22 mouse cellular contexts compared by ENCODE assay signal in the genomic region with DNA sequence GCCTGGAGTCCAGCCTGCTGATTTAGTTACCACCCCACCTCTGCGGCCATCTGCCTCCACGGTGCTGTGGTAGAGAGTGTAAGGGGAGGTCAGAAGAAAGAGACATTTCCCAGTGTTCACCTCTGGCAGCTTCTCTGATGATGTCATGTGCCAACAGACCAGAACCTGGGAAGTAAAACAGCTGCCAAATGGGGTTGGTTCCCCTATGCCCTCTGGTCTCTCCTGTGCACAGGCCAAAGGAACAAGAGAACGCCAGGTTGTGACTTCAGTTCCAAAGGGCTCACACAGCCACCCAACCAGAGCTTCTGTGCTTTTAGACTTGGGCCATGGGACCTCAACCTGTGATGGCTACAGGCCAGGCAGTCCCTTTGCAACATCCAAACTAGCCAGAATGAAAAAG. TPM values are rescaled to one million over a fixed set of nuclear protein-coding genes. Genes with fewer than 3 reads are reported as not detected.
DNase-seq lines count a peak whose midpoint lies in the region; ATAC-seq lines count a peak whose summit lies in the region.
"Had no signal": no experiment of that assay in that cellular context is flagged by ENCODE, and none has a peak within 500 bp of the region (broad histone marks: within the 10 kb centered on the region; RNA-seq: fewer than 3 reads in every experiment).

No protein-coding gene starts in this region.

- WGBS in kidney, embryonic 15.5 days = 66% methylated on average over 3 of the region's 3 CpGs
- 90% methylated on average over 3 of the region's 3 CpGs for WGBS in midbrain, embryonic 10.5 days
- 90% methylated on average over 3 of the region's 3 CpGs for WGBS in midbrain, embryonic 16.5 days

- H3K4me3 ChIP-seq in kidney, embryonic 15.5 days (replicated peaks) = no peak overlapping the region
- no peak overlapping the region for H3K4me3 ChIP-seq in midbrain, embryonic 10.5 days
- no peak overlapping the region for H3K4me3 ChIP-seq in midbrain, embryonic 16.5 days (ENCODE audit: low read depth, low read length)
- H3K4me3 ChIP-seq: limb, embryonic 13.5 days; liver, embryonic 15.5 days; stomach, embryonic 15.5 days had no signal

- H3K4me2 ChIP-seq in kidney, embryonic 15.5 days = no peak overlapping the region
- no peak overlapping the region for H3K4me2 ChIP-seq in midbrain, embryonic 16.5 days (ENCODE audit: low read length)
- H3K4me2 ChIP-seq: heart, embryonic 11.5 days; limb, embryonic 13.5 days; liver, embryonic 15.5 days; stomach, embryonic 15.5 days had no signal

- DNase-seq in kidney, adult 11 months = peak; percentile 89
- no peak for DNase-seq in midbrain, embryonic 10.5 days (ENCODE audit: low spot score)
- DNase-seq in kidney, postnatal 14 days = peak; percentile 72
- no peak for DNase-seq in embryo, embryonic 10.5 days (ENCODE audit: low spot score)
- DNase-seq in cerebellum, adult 11 months = no peak
- DNase-seq: adrenal gland, adult 8-10 months; cerebellum, adult 11-12 months; embryo, embryonic 11 days; right cerebral cortex, adult 18-20 months; right cerebral cortex, postnatal 4 days; thymus, postnatal 25 days had no signal

- no peak overlapping the region for H3K9ac ChIP-seq in kidney, embryonic 15.5 days
- no peak overlapping the region for H3K9ac ChIP-seq in midbrain, embryonic 16.5 days (ENCODE audit: low read depth, low read length)
- H3K9ac ChIP-seq: limb, embryonic 13.5 days; liver, embryonic 15.5 days; stomach, embryonic 15.5 days had no signal

- H3K9me3 ChIP-seq in kidney, embryonic 15.5 days (replicated peaks) = no peaks in the 10 kb centered on the region
- no peaks in the 10 kb centered on the region for H3K9me3 ChIP-seq in midbrain, embryonic 10.5 days (replicated peaks)
- H3K9me3 ChIP-seq in midbrain, embryonic 16.5 days (replicated peaks; ENCODE audit: control insufficient read depth, low read length, poor library complexity, severe bottlenecking) = no peaks in the 10 kb centered on the region
- H3K9me3 ChIP-seq: limb, embryonic 13.5 days; liver, embryonic 15.5 days; stomach, embryonic 15.5 days had no signal

- ATAC-seq in kidney, embryonic 15.5 days (replicated peaks; ENCODE audit: low FRiP score) = no peak
- ATAC-seq in midbrain, embryonic 16.5 days = no peak
- ATAC-seq: activated CD4-positive, CD25-positive, alpha-beta regulatory T cell, adult 4 months; forebrain, embryonic 14.5 days; hindbrain, embryonic 16.5 days; intestine, postnatal 0 days had no signal

- H3K4me1 ChIP-seq in kidney, embryonic 15.5 days = peaks cover 35% of the 10 kb centered on the region
- peaks cover 48% of the 10 kb centered on the region for H3K4me1 ChIP-seq in midbrain, embryonic 10.5 days
- peaks cover 7% of the 10 kb centered on the region for H3K4me1 ChIP-seq in midbrain, embryonic 16.5 days (ENCODE audit: control insufficient read depth, insufficient read depth, low read length)

- no peaks in the 10 kb centered on the region for H3K36me3 ChIP-seq in kidney, embryonic 15.5 days
- no peaks in the 10 kb centered on the region for H3K36me3 ChIP-seq in midbrain, embryonic 10.5 days
- H3K36me3 ChIP-seq in midbrain, embryonic 16.5 days (ENCODE audit: control insufficient read depth, insufficient read depth, low read length) = no peaks in the 10 kb centered on the region
- H3K36me3 ChIP-seq: limb, embryonic 13.5 days; liver, embryonic 15.5 days; stomach, embryonic 15.5 days had no signal

- no peak overlapping the region for H3K27ac ChIP-seq in kidney, embryonic 15.5 days
- H3K27ac ChIP-seq in midbrain, embryonic 10.5 days (replicated peaks) = peak overlapping the region; percentile 82
- no peak overlapping the region for H3K27ac ChIP-seq in midbrain, embryonic 16.5 days (ENCODE audit: low read length)
- H3K27ac ChIP-seq: limb, embryonic 13.5 days; liver, embryonic 15.5 days; macrophage; stomach, embryonic 15.5 days had no signal

- H3K27me3 ChIP-seq in kidney, embryonic 15.5 days = no peaks in the 10 kb centered on the region
- no peaks in the 10 kb centered on the region for H3K27me3 ChIP-seq in midbrain, embryonic 10.5 days (ENCODE audit: low read depth, poor library complexity, severe bottlenecking)
- H3K27me3 ChIP-seq in midbrain, embryonic 16.5 days (ENCODE audit: control insufficient read depth, insufficient read depth, low read depth, low read length) = no peaks in the 10 kb centered on the region
- H3K27me3 ChIP-seq: limb, embryonic 13.5 days; liver, embryonic 15.5 days; stomach, embryonic 15.5 days had no signal

RNA-seq across cellular contexts. Expression of gene Fzd7, which starts 45.9 kb away (rescaled TPM):
- 19.1 and 19.5 TPM in 2 replicates for polyA plus RNA-seq in kidney, embryonic 15.5 days (2015; fragmentation: Nextera tagmentation; extraction: Ambion mirVana)
- 5.9 and 8.6 TPM in 2 replicates for polyA plus RNA-seq in midbrain, embryonic 10.5 days (2016; fragmentation: Nextera tagmentation; extraction: Ambion mirVana)
- polyA plus RNA-seq in midbrain, embryonic 16.5 days (2015; fragmentation: Nextera tagmentation; extraction: Ambion mirVana) = 2.6 and 3.2 TPM in 2 replicates
- polyA plus RNA-seq: activated CD4-positive, CD25-positive, alpha-beta regulatory T cell, adult 4 months had no signal

Comparison
In these comparisons a context has a peak if more than half of its experiments do, and no peak if none do; other contexts are left out.
1. DNase-seq: peak in kidney, adult 11 months (single experiment) and kidney, postnatal 14 days (single experiment); none in midbrain, embryonic 10.5 days (single experiment), embryo, embryonic 10.5 days (single experiment) and cerebellum, adult 11 months (single experiment).